ENCODE assay signal across 9 mouse cellular contexts in the genomic region with DNA sequence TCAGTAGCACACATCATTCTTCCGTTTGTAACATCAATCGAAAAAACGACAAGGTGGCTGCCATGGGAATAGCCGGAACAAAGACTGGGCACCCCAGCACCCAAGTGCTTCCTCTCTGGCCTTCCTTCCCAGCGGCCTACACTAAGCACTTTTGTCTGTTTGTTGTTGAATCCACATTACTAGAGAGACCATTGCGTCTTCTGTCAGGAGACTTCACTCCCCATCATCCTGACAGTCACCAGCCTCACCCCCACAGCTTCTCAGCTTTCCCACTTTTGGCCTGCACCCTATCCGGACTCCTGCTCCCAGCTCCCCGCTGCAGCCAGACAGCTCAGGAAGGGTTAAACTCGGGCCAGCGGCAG. TPM values are rescaled to one million over a fixed set of nuclear protein-coding genes. Genes with fewer than 3 reads are reported as not detected.
A peak's percentile ranks its signal among the peaks of the same experiment; 100 is the strongest.
DNase-seq lines count a peak whose midpoint lies in the region; ATAC-seq lines count a peak whose summit lies in the region.
"Had no signal": no experiment of that assay in that cellular context is flagged by ENCODE, and none has a peak within 500 bp of the region (broad histone marks: within the 10 kb centered on the region; RNA-seq: fewer than 3 reads in every experiment).

No protein-coding gene starts in this region.

- H3K9me3 ChIP-seq in lung, embryonic 15.5 days: no peaks in the 10 kb centered on the region
- 0 out of 2 replicates have a peak, but pooled peaks cover 2% of the 10 kb centered on the region for H3K9me3 ChIP-seq in intestine, embryonic 16.5 days (ENCODE audit: control insufficient read depth, low read length)
- H3K9me3 ChIP-seq in neural tube, embryonic 14.5 days (ENCODE audit: control insufficient read depth, low read length): 0 out of 2 replicates have a peak, but pooled peaks cover 2% of the 10 kb centered on the region

- DNase-seq in frontal cortex, postnatal 25 days (ENCODE audit: low spot score in 2 of 2): no peak
- no peak for DNase-seq in lung, postnatal 14 days
- no peak for DNase-seq in urinary bladder, postnatal 25 days (ENCODE audit: low spot score)
- DNase-seq in adrenal gland, postnatal 36 days: no peak
- DNase-seq: spleen, adult 18-20 months had no signal

- no peak overlapping the region for H3K4me3 ChIP-seq in lung, embryonic 15.5 days
- 0 out of 2 replicates have a peak overlapping the region, but pooled peaks have one; percentile 20 for H3K4me3 ChIP-seq in intestine, embryonic 16.5 days (ENCODE audit: low read length)
- H3K4me3 ChIP-seq in neural tube, embryonic 14.5 days (ENCODE audit: low read depth, low read length): peak overlapping the region; percentile 9; the same call in 1 of the 2 replicates

- H3K4me1 ChIP-seq in lung, embryonic 15.5 days: 0 out of 2 replicates have a peak, but pooled peaks cover 4% of the 10 kb centered on the region
- peaks cover 4% of the 10 kb centered on the region; the same call in 1 of the 2 replicates for H3K4me1 ChIP-seq in intestine, embryonic 16.5 days (ENCODE audit: control insufficient read depth, insufficient read depth, low read length)
- H3K4me1 ChIP-seq in neural tube, embryonic 14.5 days (ENCODE audit: control insufficient read depth, insufficient read depth, low read length): peaks cover 15% of the 10 kb centered on the region

- no peak overlapping the region for H3K9ac ChIP-seq in lung, embryonic 15.5 days
- H3K9ac ChIP-seq in intestine, embryonic 16.5 days (ENCODE audit: low read depth, low read length): no peak overlapping the region
- peak overlapping the region; percentile 39; the same call in 1 of the 2 replicates for H3K9ac ChIP-seq in neural tube, embryonic 14.5 days (replicated peaks; ENCODE audit: low read depth, low read length)

- no peaks in the 10 kb centered on the region for H3K36me3 ChIP-seq in lung, embryonic 15.5 days
- no peaks in the 10 kb centered on the region for H3K36me3 ChIP-seq in intestine, embryonic 16.5 days (ENCODE audit: control insufficient read depth, insufficient read depth, low read length)
- H3K36me3 ChIP-seq in neural tube, embryonic 14.5 days (ENCODE audit: control insufficient read depth, insufficient read depth, low read length): no peaks in the 10 kb centered on the region

- peak overlapping the region; percentile 45 for H3K4me2 ChIP-seq in lung, embryonic 15.5 days
- H3K4me2 ChIP-seq in intestine, embryonic 16.5 days (ENCODE audit: low read depth, low read length): peak overlapping the region; percentile 44
- H3K4me2 ChIP-seq in neural tube, embryonic 14.5 days (ENCODE audit: low read depth, low read length): peak overlapping the region; percentile 46

- no peak overlapping the region for H3K27ac ChIP-seq in lung, embryonic 15.5 days
- H3K27ac ChIP-seq in intestine, embryonic 16.5 days (ENCODE audit: low read length): no peak overlapping the region
- H3K27ac ChIP-seq in neural tube, embryonic 14.5 days (ENCODE audit: low read depth, low read length): peak overlapping the region; percentile 67

- 15% methylated on average over 10 of the region's 10 CpGs for WGBS in lung, embryonic 15.5 days
- 21% methylated on average over 10 of the region's 10 CpGs for WGBS in intestine, embryonic 16.5 days
- WGBS in neural tube, embryonic 14.5 days: 6% methylated on average over 10 of the region's 10 CpGs

- 0 out of 2 replicates have a peak, but pooled peaks cover 5% of the 10 kb centered on the region for H3K27me3 ChIP-seq in lung, embryonic 15.5 days
- H3K27me3 ChIP-seq in intestine, embryonic 16.5 days (replicated peaks; ENCODE audit: control insufficient read depth, insufficient read depth, low read length): no peaks in the 10 kb centered on the region
- H3K27me3 ChIP-seq in neural tube, embryonic 14.5 days (ENCODE audit: control insufficient read depth, insufficient read depth, low read length): no peaks in the 10 kb centered on the region

- ATAC-seq in frontal cortex, adult (ENCODE audit: low TSS enrichment): peak; percentile 38; the same call in 1 of the 2 replicates
- no peak for ATAC-seq in lung, embryonic 15.5 days (ENCODE audit: borderline replicate concordance, extremely low read depth, low FRiP score, low TSS enrichment)
- ATAC-seq in intestine, embryonic 16.5 days: no peak
- ATAC-seq in neural tube, embryonic 14.5 days (ENCODE audit: low read depth): no peak

RNA-seq across cellular contexts. Expression of gene Rpl14, which starts 48.1 kb away (rescaled TPM):
- polyA plus RNA-seq in lung, embryonic 15.5 days (2015; fragmentation: Nextera tagmentation; extraction: Ambion mirVana): 695 and 737 TPM in 2 replicates
- polyA plus RNA-seq in intestine, embryonic 16.5 days (2015; fragmentation: Nextera tagmentation; extraction: Ambion mirVana): 753 and 789 TPM in 2 replicates
- polyA plus RNA-seq in neural tube, embryonic 14.5 days (2014; fragmentation: Nextera tagmentation; extraction: Ambion mirVana): 488 and 509 TPM in 2 replicates
- 100 to 1,000 TPM; 522 to 541 TPM for total RNA-seq in adrenal gland, postnatal 36 days (2021)
